Mouse (Mus musculus) midbrain, embryonic 14.5 days (tissue): ENCODE measurements around the gene Dynlt1b. TPM values are rescaled to one million over a fixed set of nuclear protein-coding genes. Genes with fewer than 3 reads are reported as not detected.
"Not testable (repeated sequence)": the region's sequence is repeated elsewhere in the genome, so short reads cannot be mapped to it uniquely, and the experiment has no call there.

Source experiments
- ATAC-seq: fragments of 200-750 bp; cut with Nextera tagmentation; 2 replicates; pipeline ENCODE4 v1.8.0; 2017; ENCODE audit warnings: moderate number of reproducible peaks, moderate library complexity; ENCODE audit not compliant: low FRiP score, low TSS enrichment
- DNase-seq: peaks from one replicate; pipeline ENCODE4 v3.0.0-alpha.2; 2015
- H3K27ac ChIP-seq: fragments of 300-500 bp; sonication (generic); replicated peaks from 2 replicates; pipeline ENCODE4 v1.5.1; 2014; ENCODE audit warnings: mild to moderate bottlenecking, low read depth, low read length, moderate library complexity
- H3K27me3 ChIP-seq: fragments of 300-500 bp; sonication (generic); 2 replicates; pipeline ENCODE4 v1.6.1; 2014; ENCODE audit warnings: low read length, control low read depth, mixed read lengths; ENCODE audit not compliant: control insufficient read depth, insufficient read depth
- H3K36me3 ChIP-seq: fragments of 300-500 bp; sonication (generic); 2 replicates; pipeline ENCODE4 v1.6.1; 2014; ENCODE audit warnings: low read length, control low read depth; ENCODE audit not compliant: control insufficient read depth, insufficient read depth
- H3K4me1 ChIP-seq: fragments of 300-500 bp; sonication (generic); 2 replicates; pipeline ENCODE4 v1.6.1; 2014; ENCODE audit warnings: mild to moderate bottlenecking, antibody characterized with exemption, low read length, control low read depth; ENCODE audit not compliant: control insufficient read depth, insufficient read depth
- H3K4me2 ChIP-seq: fragments of 300-500 bp; sonication (generic); 2 replicates; pipeline ENCODE4 v1.6.1; 2014; ENCODE audit warnings: mild to moderate bottlenecking, low read length, moderate library complexity
- H3K4me3 ChIP-seq: fragments of 300-500 bp; sonication (generic); replicated peaks from 2 replicates; pipeline ENCODE4 v1.5.1; 2014; ENCODE audit warnings: low read depth, low read length
- H3K9ac ChIP-seq: fragments of 300-500 bp; sonication (generic); replicated peaks from 2 replicates; pipeline ENCODE4 v1.6.1; 2014; ENCODE audit warnings: mild to moderate bottlenecking, low read length, moderate library complexity
- H3K9me3 ChIP-seq: fragments of 300-500 bp; sonication (generic); 2 replicates; pipeline ENCODE4 v1.6.1; 2016; ENCODE audit warnings: low read length, control low read depth, mixed read lengths; ENCODE audit not compliant: control insufficient read depth
- WGBS: fragments of 180-500 bp; shearing (Covaris S2); extraction: QIAGEN DNeasy Blood & Tissue Kit; methylation state at CpG from one replicate; pipeline ENCODE4 v1.1.7; 2014; 5-methylcytosine and 5-hydroxymethylcytosine counted together
- polyA plus RNA-seq: library from polyadenylated mRNA; unstranded; fragments of >200 nt; fragmentation: Nextera tagmentation; extraction: Ambion mirVana; gene quantifications from 2 replicates; pipeline ENCODE4 v1.2.1, GENCODE M21; 2014

Gene Dynlt1b
- polyA plus RNA-seq, 1 experiment from 2014 or later, result 1,329 TPM

- WGBS, result 43% methylated on average over 4 of the region's 7 CpGs
- ATAC-seq, result not testable (repeated sequence)
Observed at GRCm38 (mm10) chr17:6417118-6417517, 12.8 kb upstream of the Dynlt1b start.

GRCm38 (mm10) chr17:6420557-6420956 lies 9.4 kb upstream of the Dynlt1b start:
- not testable (repeated sequence) for H3K27ac ChIP-seq, H3K4me1 ChIP-seq, H3K4me2 ChIP-seq, H3K27me3 ChIP-seq, H3K9ac ChIP-seq, DNase-seq, ATAC-seq, H3K4me3 ChIP-seq, H3K9me3 ChIP-seq, H3K36me3 ChIP-seq
- 93% methylated on average over 1 of the region's 2 CpGs for WGBS

More at GRCm38 (mm10) chr17:6417118-6417517, 12.8 kb upstream of the Dynlt1b start:
- not testable (repeated sequence) for H3K36me3 ChIP-seq, DNase-seq, H3K9ac ChIP-seq, H3K4me2 ChIP-seq, H3K4me1 ChIP-seq, H3K9me3 ChIP-seq, H3K27me3 ChIP-seq, H3K27ac ChIP-seq, H3K4me3 ChIP-seq

GRCm38 (mm10) chr17:6421547-6422326 lies 8.2 kb upstream of the Dynlt1b start:
- not testable (repeated sequence) for H3K4me2 ChIP-seq, DNase-seq, H3K36me3 ChIP-seq, H3K27ac ChIP-seq, H3K4me3 ChIP-seq, H3K4me1 ChIP-seq, H3K9me3 ChIP-seq, H3K27me3 ChIP-seq, H3K9ac ChIP-seq
- peak; percentile 17; the same call in 1 of the 2 replicates for ATAC-seq
- WGBS, result 27% methylated on average over 10 of the region's 14 CpGs

GRCm38 (mm10) chr17:6422370-6422769 lies 7.5 kb upstream of the Dynlt1b start:
- not testable (repeated sequence) for H3K36me3 ChIP-seq, H3K27me3 ChIP-seq, H3K4me1 ChIP-seq, H3K9me3 ChIP-seq, H3K4me3 ChIP-seq, DNase-seq, H3K9ac ChIP-seq, H3K4me2 ChIP-seq, H3K27ac ChIP-seq, ATAC-seq
- WGBS, result 48% methylated on average over 2 of the region's 2 CpGs

- not testable (repeated sequence) for H3K9me3 ChIP-seq, H3K27me3 ChIP-seq, ATAC-seq, H3K4me3 ChIP-seq, DNase-seq, H3K36me3 ChIP-seq, H3K27ac ChIP-seq, H3K9ac ChIP-seq, H3K4me2 ChIP-seq, H3K4me1 ChIP-seq
- 65% methylated on average over 3 of the region's 3 CpGs for WGBS
Observed at GRCm38 (mm10) chr17:6422805-6423204, 7.1 kb upstream of the Dynlt1b start.

- not testable (repeated sequence) for H3K27ac ChIP-seq, DNase-seq, H3K4me1 ChIP-seq, H3K9ac ChIP-seq, H3K4me3 ChIP-seq, H3K27me3 ChIP-seq, H3K4me2 ChIP-seq, ATAC-seq, H3K9me3 ChIP-seq, H3K36me3 ChIP-seq
- 70% methylated on average over 12 of the region's 12 CpGs for WGBS
Observed at GRCm38 (mm10) chr17:6424294-6424980, 5.5 kb upstream of the Dynlt1b start.

- WGBS, result 71% methylated on average over 2 of the region's 3 CpGs
- not testable (repeated sequence) for H3K4me3 ChIP-seq, H3K9me3 ChIP-seq, H3K27me3 ChIP-seq, H3K4me1 ChIP-seq, H3K9ac ChIP-seq, H3K27ac ChIP-seq, H3K36me3 ChIP-seq, H3K4me2 ChIP-seq, ATAC-seq
- DNase-seq, result peak; percentile 45
Observed at GRCm38 (mm10) chr17:6425325-6425724, 4.6 kb upstream of the Dynlt1b start.

GRCm38 (mm10) chr17:6426869-6427268 lies 3.0 kb upstream of the Dynlt1b start:
- H3K4me1 ChIP-seq, H3K9ac ChIP-seq, H3K9me3 ChIP-seq, H3K4me3 ChIP-seq, ATAC-seq, H3K27me3 ChIP-seq, H3K4me2 ChIP-seq, H3K36me3 ChIP-seq, DNase-seq, H3K27ac ChIP-seq: not testable (repeated sequence)
- 68% methylated on average over 3 of the region's 8 CpGs for WGBS

- 81% methylated on average over 2 of the region's 2 CpGs for WGBS
- not testable (repeated sequence) for H3K27ac ChIP-seq, H3K36me3 ChIP-seq
Observed at GRCm38 (mm10) chr17:6428926-6429325, 986 bp upstream of the Dynlt1b start.

More at GRCm38 (mm10) chr17:6428926-6429325, 986 bp upstream of the Dynlt1b start:
- ATAC-seq, H3K27me3 ChIP-seq, H3K9me3 ChIP-seq, DNase-seq, H3K9ac ChIP-seq, H3K4me3 ChIP-seq, H3K4me2 ChIP-seq, H3K4me1 ChIP-seq: not testable (repeated sequence)
